Mouse (Mus musculus): Measurements from ENCODE around the gene Dctn1.

Gene Dctn1

GRCm38 (mm10) chr6:83172240-83172920 is 6.7 kb downstream of the Dctn1 start:
- no peak for DNase-seq

GRCm38 (mm10) chr6:83175996-83176395 is 10.3 kb downstream of the Dctn1 start:
- no peak for DNase-seq

DNA sequence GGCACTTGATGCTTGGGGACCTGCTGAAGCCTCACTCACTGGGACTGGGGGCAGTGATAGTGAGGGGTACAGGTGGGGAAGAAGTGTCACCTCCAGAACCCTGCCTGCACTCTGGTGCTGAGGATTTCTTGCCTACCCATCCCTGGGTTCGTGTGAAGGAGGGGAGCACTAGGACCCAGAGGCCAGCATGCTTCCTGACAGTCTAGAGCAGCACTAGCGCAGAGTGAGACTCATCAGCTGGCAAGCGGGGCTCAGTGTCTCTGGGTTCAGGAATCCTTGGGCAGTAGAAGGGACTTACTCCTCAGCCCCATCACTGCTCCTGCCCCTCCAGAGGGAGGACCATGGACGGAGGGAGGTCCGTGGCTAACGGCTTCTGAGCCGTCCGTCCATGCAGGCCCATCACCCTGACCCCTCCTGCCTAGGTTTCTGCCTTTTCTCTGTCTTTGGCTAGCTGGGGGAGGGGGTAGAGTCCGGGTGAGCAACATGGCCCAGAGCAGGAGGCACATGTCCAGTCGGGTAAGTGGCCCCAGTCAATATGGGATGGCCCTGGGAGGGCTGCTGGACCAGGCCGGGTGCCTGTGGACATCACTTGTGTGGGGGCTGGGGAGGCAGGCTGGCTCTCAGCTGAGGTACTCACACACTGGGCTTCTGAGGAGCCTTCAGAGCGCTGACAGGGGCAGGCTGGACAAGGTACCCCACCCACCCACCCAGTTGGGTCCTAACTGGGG is 13.8 kb downstream of the Dctn1 start:
- DNase-seq = no peak

DNA sequence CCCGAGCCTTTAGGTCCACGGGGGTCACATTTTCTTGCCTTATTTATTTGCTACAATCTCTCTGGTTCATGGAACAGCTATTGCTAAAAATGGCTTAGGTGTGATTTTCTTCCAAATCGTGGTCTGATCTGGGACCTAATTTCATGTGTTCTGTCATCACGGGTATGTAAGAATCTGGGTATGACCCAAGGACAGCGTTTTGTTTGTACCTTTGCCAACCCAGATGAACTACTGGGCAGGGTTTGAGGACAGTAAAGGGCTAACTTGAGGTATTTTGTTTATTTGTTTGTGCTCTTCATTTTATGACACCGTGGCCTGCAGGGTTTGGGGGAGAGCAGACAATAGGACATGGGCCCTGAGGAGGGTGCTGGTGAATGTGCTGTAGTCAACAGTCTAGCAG is 14.9 kb downstream of the Dctn1 start:
- no peak for DNase-seq

- no peak for DNase-seq
Measured at GRCm38 (mm10) chr6:83184858-83185435, 19.2 kb downstream of the Dctn1 start.

DNA sequence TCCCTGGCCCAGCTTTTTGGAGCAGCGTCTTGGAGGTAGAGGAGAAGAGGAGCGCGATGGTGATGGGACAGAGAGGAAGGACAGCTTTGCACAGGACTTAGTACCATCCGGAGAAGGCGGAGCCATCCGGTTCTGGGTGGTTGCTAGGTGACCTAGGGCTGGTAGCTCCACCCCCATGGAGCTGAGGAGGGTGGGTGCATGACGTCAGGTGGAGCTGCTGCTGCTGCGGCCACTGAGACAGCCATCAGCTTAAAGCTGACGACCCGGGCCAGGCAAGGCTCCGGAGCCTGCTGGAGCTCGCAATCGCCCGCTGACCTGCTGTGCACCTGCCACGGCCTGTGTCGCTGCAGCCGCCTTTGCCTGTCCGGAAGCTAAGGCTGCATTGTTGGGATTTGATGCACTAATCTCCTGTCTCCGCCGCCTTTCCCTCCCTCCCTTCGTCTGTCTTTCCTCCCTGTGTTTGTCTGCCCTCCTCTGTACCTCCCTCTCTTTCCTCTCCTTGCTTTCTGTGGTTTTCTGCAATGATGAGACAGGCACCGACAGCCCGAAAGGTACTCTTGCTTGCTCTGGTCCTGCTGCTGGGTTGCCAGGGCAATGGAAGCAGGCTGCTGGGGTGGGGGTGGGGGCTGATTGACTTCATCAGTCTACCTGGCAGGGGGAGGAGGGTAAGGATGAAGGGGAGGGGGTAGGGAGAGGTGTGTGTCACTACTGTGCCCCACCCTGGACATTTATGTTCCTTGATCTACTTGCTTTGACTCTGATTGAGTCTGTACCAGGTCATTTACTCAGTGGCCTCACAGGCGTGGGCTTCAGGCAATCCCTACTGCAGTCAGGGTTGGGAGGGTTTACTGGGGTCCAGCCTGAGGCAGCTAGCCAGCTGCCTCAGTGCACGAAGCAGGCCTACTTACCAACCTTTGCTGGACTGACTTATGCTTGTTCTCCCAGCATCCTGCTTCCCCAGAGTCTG is 20.5 kb downstream of the Dctn1 start:
- DNase-seq = peak; percentile 30

GRCm38 (mm10) chr6:83186946-83187345 is 21.2 kb downstream of the Dctn1 start:
- no peak for DNase-seq

GRCm38 (mm10) chr6:83193571-83193970 is 27.9 kb downstream of the Dctn1 start:
- DNase-seq = no peak

DNA sequence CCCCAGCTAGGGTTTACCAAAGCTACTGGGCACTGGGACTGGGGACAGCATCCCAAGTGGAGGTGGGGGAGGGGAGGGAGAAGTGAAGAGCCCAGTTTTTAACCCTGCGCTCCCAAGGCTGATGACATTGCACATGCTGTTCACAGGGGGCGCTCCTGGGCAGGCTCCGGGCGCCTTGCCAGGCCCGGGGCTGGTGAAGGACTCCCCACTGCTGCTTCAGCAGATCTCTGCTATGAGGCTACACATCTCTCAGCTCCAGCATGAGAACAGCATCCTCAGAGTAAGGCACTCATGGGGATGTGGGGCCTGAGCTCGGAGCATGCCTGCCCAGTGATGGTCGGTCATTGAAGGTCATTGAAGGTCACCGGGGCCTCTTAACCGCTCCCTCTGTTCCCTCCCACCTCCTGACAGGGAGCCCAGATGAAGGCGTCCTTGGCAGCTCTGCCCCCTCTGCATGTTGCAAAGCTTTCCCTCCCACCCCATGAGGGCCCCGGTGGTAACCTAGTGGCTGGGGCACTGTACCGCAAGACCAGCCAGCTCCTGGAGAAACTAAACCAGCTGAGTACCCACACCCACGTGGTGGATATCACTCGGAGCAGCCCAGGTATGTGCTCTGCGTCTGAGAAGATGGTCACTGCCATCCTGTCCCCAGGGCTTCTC is 31.8 kb downstream of the Dctn1 start:
- peak; percentile 38 for DNase-seq

DNA sequence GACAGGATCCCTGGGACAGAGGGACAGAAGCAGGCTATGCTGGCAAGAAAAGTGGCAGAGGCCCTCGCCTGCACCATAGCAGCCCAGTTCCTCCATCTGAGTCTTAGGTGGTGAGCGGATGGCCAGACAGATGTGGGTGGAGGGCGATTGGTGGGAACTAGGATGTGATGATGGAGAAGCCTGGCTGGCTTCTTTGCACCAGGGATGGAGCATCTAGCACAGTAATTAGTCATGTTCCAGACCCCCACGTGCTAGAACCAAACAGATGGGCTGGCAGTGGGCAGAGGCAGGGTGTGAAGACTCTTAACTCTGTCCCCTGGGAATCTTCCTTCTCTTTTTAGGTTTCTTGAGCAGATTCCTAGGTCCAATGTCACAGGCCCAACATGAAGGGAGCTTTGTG is 37.6 kb downstream of the Dctn1 start:
- DNase-seq = no peak

GRCm38 (mm10) chr6:83205851-83206250 is 40.1 kb downstream of the Dctn1 start:
- no peak for DNase-seq

- DNase-seq = no peak
Measured at GRCm38 (mm10) chr6:83206321-83206720, 40.6 kb downstream of the Dctn1 start.

DNA sequence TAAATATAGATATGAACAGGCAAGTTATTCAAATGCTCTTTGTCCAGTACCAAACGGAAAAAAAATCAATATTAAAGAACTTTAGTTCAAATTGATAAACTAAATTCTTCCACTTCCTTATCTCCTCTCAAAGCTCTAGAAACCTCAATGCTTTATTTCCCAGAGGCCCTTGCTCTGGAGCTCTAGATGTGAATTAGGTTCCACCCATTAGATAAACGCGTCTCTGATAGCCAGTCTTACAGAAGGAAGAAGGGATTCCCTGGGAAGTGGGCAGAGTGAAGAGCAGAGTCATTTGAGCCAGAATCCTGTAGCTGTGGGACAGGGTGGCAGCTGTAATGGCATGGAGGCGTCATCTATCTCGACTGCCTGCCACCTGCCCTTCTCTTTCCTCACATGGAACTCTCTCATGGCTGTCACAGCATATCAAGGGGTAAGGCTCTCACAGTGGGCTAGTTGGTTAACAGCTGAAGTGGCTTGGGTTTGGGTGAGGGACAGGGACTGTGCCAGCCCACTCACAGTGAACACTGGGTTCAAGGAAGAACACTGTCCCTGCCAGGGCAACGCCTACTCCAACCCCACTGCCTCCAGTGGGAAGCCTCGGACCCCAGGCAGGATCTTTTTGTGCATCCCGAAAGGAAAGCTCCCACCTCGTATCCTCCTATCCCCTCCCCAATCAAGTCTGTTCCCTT is 41.8 kb downstream of the Dctn1 start:
- DNase-seq = no peak

- no peak for DNase-seq
Measured at GRCm38 (mm10) chr6:83208050-83208400, 42.3 kb downstream of the Dctn1 start.

DNA sequence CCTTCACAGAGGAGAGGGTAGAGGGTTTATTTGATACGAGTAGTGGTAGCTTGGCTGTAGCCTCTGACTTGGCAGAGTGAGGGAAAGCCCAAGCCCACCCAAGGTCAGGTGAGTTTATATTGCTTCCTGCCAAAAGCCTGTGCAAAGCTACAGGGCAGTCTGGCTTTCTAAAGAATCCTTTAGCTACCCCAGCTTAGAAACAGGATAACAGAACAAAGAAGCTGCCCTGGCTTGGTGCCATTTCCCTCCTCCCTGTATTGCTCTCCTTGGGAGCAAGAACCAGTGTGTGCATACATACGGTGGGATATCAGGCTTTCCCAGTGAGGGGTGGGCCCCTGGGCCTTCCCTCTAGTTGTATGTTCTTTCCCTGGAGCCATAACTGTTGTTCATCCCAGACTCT is 44.8 kb downstream of the Dctn1 start:
- DNase-seq = no peak

- no peak for DNase-seq
Measured at GRCm38 (mm10) chr6:83211526-83211925, 45.8 kb downstream of the Dctn1 start.

DNA sequence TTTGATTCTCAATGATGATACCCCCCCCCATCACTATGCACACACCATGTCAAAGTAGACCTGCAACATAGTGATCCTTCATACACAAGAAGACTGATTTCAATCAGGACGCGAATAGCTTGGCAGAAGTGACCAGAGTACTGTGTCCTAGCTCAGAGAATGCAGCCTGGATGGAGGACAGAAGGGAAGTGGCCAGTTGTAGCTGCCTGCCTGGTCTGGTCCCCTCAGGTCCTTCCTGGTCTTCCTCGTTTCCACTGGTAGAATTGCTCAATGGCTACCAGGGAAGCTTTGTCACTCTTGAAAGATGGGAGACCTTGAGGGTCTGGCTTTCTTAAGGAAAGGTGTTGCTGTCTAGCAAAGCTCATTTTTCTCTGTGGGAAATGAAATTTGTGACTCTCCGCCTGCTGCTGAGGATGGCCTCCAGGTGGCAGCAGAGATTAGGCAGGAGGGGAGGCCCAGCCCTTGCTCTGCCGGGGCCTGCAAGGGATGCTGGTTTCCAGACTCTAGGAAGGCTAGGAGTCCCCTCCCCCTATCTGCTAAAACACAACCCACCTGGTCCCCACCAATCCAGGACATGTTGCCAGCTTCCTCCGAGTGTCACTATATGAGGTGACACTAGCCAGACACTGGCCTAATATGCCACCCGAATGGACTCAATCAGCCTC is 49.4 kb downstream of the Dctn1 start:
- DNase-seq = peak; percentile 33

- DNase-seq = no peak
Measured at GRCm38 (mm10) chr6:83219814-83220213, 54.1 kb downstream of the Dctn1 start, which contains the start of gene Slc4a5. Gene Slc4a5, plus strand, starts transcription at chr6:83219828.

GRCm38 (mm10) chr6:83231486-83231885 is 65.8 kb downstream of the Dctn1 start:
- DNase-seq = no peak

DNA sequence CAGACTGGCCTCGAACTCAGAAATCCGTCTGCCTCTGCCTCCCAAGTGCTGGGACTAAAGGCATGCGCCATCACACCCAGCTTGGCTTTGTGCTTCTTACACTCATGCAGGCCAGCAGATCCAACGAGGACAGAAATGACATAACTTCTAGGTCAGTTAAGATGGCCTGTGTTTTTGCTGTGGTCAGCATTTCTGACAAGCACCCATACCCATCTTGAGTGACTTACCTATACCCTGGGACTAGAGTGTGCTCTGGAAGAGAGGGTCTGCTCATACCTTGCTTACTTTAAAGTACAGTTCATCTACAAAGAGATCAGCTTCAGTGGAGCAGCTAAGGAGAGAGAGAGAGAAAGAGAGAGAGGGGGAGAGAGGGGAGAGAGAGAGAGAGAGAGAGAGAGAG is 67.6 kb downstream of the Dctn1 start:
- DNase-seq = no peak

DNA sequence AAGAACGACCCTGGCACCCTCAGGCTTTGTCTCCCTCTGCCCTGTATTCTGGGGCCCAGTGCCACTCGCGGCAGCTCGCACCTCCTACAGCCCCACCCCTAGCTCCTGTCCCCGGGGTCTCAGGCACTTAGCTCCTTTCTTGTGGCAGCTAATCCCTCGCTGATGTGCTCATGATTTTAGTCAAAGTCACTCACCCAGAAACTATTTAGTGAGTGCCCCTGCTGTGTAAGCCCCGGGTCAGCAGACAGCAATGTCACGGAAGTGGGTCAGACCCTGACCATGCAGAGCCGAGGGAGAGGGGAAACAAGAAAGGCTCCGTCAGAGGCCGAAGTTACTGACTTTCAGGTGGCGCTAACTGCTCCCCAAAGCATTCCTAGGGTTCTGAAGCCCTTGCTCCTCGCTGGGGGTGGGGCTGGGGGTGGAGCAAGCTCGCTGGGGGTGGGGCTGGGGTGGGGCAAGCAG is 68.6 kb downstream of the Dctn1 start:
- DNase-seq = peak; percentile 60

Data from kidney, adult 11 months (tissue).